Mouse (Mus musculus) heart, adult 2 months (tissue): ENCODE measurements around the gene Elk4.

Source experiments
- CTCF ChIP-seq: fragments of 200-600 bp; IDR thresholded peaks from 2 replicates; pipeline ENCODE4 v1.8.1; 2022; ENCODE audit warnings: antibody characterized with exemption, mild to moderate bottlenecking, moderate library complexity
- EP300 ChIP-seq: fragments of 200-500 bp; IDR thresholded peaks from 2 replicates; pipeline ENCODE4 v1.6.1; 2011; ENCODE audit warnings: low read depth, low read length, control low read depth; ENCODE audit not compliant: insufficient read depth
- POLR2A ChIP-seq: fragments of 200-500 bp; IDR thresholded peaks from 2 replicates; pipeline ENCODE4 v1.6.1; 2011; ENCODE audit warnings: mild to moderate bottlenecking, low read depth, low read length, control low read depth; ENCODE audit not compliant: insufficient read depth

DNA sequence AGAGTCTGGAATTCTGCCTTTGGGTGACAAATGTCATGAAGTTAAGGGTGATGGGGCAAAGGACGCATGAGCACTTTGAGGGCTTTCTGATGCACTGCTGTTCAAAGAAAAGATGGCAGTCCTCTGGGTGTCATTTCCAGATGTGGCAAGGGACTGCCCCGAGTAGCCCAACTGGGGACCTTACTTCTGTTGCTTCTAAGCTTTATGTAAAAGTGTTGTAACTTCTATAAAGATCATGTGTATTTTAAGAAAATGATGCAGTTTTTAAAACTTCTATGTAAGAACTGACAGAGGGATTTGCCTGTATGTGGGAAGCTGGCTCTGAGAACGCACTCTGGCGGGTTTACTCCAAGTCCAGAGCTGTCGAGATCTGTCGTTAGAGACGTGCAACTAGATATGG lies 24.8 kb downstream of the Elk4 start:
- TF ChIP-seq POLR2A (no peak), CTCF (no peak), EP300 (no peak)
